Mouse (Mus musculus) CD4-positive, CD25-positive, alpha-beta regulatory T cell, adult 2 months (primary cell): ENCODE measurements around the gene Aebp1.

Experiments used
- DNase-seq: peaks from one replicate; pipeline ENCODE4 v3.0.0-alpha.2; 2012; ENCODE audit warnings: low read depth, low spot score

Gene Aebp1

GRCm38 (mm10) chr11:5861678-5862393 lies at the start of gene Aebp1:
Gene Aebp1, plus strand, starts transcription at chr11:5861947.
- peak; percentile 45 for DNase-seq

GRCm38 (mm10) chr11:5813381-5813780 lies 48.4 kb upstream of the Aebp1 start:
- no peak for DNase-seq

GRCm38 (mm10) chr11:5819223-5819622 lies 42.5 kb upstream of the Aebp1 start:
- DNase-seq: no peak

- no peak for DNase-seq
These were observed 36.3 kb upstream of the Aebp1 start for GRCm38 (mm10) chr11:5825432-5825831.

- DNase-seq: no peak
These were observed 33.8 kb upstream of the Aebp1 start for GRCm38 (mm10) chr11:5827931-5828330.

- no peak for DNase-seq
These were observed 33.1 kb upstream of the Aebp1 start for GRCm38 (mm10) chr11:5828509-5829191.

GRCm38 (mm10) chr11:5829327-5829726 lies 32.4 kb upstream of the Aebp1 start:
- DNase-seq: no peak

- DNase-seq: no peak
These were observed 27.2 kb upstream of the Aebp1 start for GRCm38 (mm10) chr11:5834506-5834905.

- DNase-seq: no peak
These were observed 26.7 kb upstream of the Aebp1 start for GRCm38 (mm10) chr11:5835057-5835456.

- peak; percentile 47 for DNase-seq
These were observed 25.6 kb upstream of the Aebp1 start for GRCm38 (mm10) chr11:5836126-5836525.

- peak; percentile 90 for DNase-seq
These were observed 24.2 kb upstream of the Aebp1 start, which contains the start of gene Polm for GRCm38 (mm10) chr11:5837251-5838246. Gene Polm, minus strand, starts transcription at chr11:5838016.

- DNase-seq: no peak
These were observed 21.4 kb upstream of the Aebp1 start for GRCm38 (mm10) chr11:5840346-5840745.

- DNase-seq: no peak
These were observed 20.0 kb upstream of the Aebp1 start for GRCm38 (mm10) chr11:5841751-5842150.

GRCm38 (mm10) chr11:5843131-5843530 lies 18.6 kb upstream of the Aebp1 start:
- DNase-seq: no peak

- DNase-seq: no peak
These were observed 15.0 kb upstream of the Aebp1 start for GRCm38 (mm10) chr11:5846639-5847345.

- no peak for DNase-seq
These were observed 13.0 kb upstream of the Aebp1 start for GRCm38 (mm10) chr11:5848741-5849140.

GRCm38 (mm10) chr11:5849316-5849715 lies 12.4 kb upstream of the Aebp1 start:
- DNase-seq: no peak

GRCm38 (mm10) chr11:5850452-5850851 lies 11.3 kb upstream of the Aebp1 start:
- DNase-seq: no peak

GRCm38 (mm10) chr11:5851021-5851736 lies 10.6 kb upstream of the Aebp1 start:
- DNase-seq: no peak

- no peak for DNase-seq
These were observed 9.4 kb upstream of the Aebp1 start for GRCm38 (mm10) chr11:5852314-5852713.

- DNase-seq: no peak
These were observed 6.3 kb upstream of the Aebp1 start for GRCm38 (mm10) chr11:5855481-5855880.
